Mouse (Mus musculus): ENCODE results near the gene Panx1. TPM values are rescaled to one million over a fixed set of nuclear protein-coding genes. Genes with fewer than 3 reads are reported as not detected.

The Panx1 gene
- polyA plus RNA-seq, 1 experiment, result 18.5 TPM

DNA sequence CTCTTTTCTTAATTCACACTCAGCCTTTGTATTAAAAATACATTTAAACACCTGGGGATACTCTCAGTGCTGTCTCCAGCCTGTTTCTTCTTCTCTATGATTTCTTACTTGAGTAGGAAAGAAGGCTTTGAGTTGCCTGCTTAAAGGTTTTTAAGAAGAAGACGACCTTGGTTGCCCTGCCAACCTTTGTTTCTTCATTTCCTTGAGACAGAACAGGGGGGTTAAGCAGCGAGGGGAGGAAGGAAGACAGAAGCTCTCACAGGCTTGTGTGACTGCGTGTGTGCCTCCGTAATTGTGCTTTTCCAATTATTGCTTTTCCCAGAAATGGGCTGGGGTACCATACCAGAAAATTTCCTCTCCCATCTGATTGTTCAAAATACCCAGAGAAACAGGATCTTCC, 78.5 kb downstream of the Panx1 start:
- H3K27ac ChIP-seq (ENCODE audit: insufficient read depth, low read length), result no peak overlapping the region
- H3K4me3 ChIP-seq (replicated peaks; ENCODE audit: insufficient read depth, low read depth, low read length), result no peak overlapping the region
- no peaks in the 10 kb centered on the region for H3K4me1 ChIP-seq (ENCODE audit: control insufficient read depth, insufficient read depth, low read length)
- no peaks in the 10 kb centered on the region; the same call in 1 of the 2 replicates for H3K27me3 ChIP-seq (ENCODE audit: control insufficient read depth, insufficient read depth, low read length)
- WGBS, result 51% methylated on average over 4 of the region's 4 CpGs
- TF ChIP-seq POLR2A (IDR thresholded peaks at IDR 0.05; ENCODE audit: borderline replicate concordance, insufficient read depth, low read length), result no peak
- no peak for TF ChIP-seq CTCF (IDR thresholded peaks at IDR 0.05; ENCODE audit: borderline replicate concordance, insufficient read depth, low read depth, low read length)
- DNase-seq, result no peak

DNA sequence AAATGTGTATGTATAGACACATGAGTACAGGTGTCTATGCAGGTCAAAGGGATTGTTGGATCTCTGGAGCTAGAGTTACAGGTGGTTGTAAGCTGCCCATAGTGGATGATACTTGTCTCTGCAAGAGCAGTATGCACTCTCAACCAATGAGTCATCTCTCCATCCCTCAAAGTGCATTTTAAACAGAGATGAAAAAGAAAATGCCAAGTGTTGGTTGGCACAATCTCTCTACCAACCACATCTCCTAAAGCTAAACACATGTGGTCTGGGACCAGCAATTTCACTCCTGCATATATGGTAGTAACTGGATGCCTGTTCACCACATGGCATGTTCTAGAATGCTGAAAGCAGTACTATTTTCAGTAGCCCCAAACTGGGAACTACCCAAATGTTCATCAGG, 79.9 kb downstream of the Panx1 start:
- Histone ChIP-seq H3K4me1 (ENCODE audit: control insufficient read depth, insufficient read depth, low read length) (no peaks in the 10 kb centered on the region), H3K27me3 (ENCODE audit: control insufficient read depth, insufficient read depth, low read length) (no peaks in the 10 kb centered on the region; the same call in 1 of the 2 replicates), H3K4me3 (replicated peaks; ENCODE audit: insufficient read depth, low read depth, low read length) (no peak overlapping the region), H3K27ac (ENCODE audit: insufficient read depth, low read length) (no peak overlapping the region)
- DNase-seq, result no peak
- no peak for TF ChIP-seq POLR2A (IDR thresholded peaks at IDR 0.05; ENCODE audit: borderline replicate concordance, insufficient read depth, low read length)
- no peak for TF ChIP-seq CTCF (IDR thresholded peaks at IDR 0.05; ENCODE audit: borderline replicate concordance, insufficient read depth, low read depth, low read length)

DNA sequence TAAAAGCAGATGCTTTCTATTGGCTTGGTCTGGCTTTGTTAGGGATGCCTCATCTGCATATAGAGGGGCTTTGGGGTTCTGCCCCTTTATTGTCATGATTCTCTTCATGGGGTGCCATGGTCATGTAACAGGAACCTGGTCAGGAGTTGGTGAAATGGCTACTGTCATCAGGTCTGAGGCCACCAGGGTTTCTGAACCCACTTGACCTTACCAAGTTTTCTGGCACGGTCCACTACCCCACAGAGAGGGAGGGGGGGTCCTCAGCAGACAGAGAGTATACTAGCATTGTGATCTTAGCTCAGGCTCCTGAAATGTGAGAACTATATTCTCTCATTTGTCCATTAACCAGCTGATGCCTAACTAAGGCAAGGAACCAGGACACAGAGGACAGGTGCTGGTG, 82.5 kb downstream of the Panx1 start:
- Histone ChIP-seq H3K27ac (ENCODE audit: insufficient read depth, low read length) (no peak overlapping the region), H3K4me3 (replicated peaks; ENCODE audit: insufficient read depth, low read depth, low read length) (no peak overlapping the region), H3K4me1 (ENCODE audit: control insufficient read depth, insufficient read depth, low read length) (no peaks in the 10 kb centered on the region), H3K27me3 (ENCODE audit: control insufficient read depth, insufficient read depth, low read length) (no peaks in the 10 kb centered on the region; the same call in 1 of the 2 replicates)
- 69% methylated on average over 1 of the region's 1 CpGs for WGBS
- DNase-seq, result no peak
- TF ChIP-seq POLR2A (IDR thresholded peaks at IDR 0.05; ENCODE audit: borderline replicate concordance, insufficient read depth, low read length) (no peak), CTCF (IDR thresholded peaks at IDR 0.05; ENCODE audit: borderline replicate concordance, insufficient read depth, low read depth, low read length) (no peak)

- no peak for DNase-seq
- no peak overlapping the region for H3K4me3 ChIP-seq (replicated peaks; ENCODE audit: insufficient read depth, low read depth, low read length)
- no peak overlapping the region for H3K27ac ChIP-seq (ENCODE audit: insufficient read depth, low read length)
- 67% methylated on average over 1 of the region's 1 CpGs for WGBS
- TF ChIP-seq CTCF (IDR thresholded peaks at IDR 0.05; ENCODE audit: borderline replicate concordance, insufficient read depth, low read depth, low read length) (no peak), POLR2A (IDR thresholded peaks at IDR 0.05; ENCODE audit: borderline replicate concordance, insufficient read depth, low read length) (no peak)
- no peaks in the 10 kb centered on the region for H3K4me1 ChIP-seq (ENCODE audit: control insufficient read depth, insufficient read depth, low read length)
- no peaks in the 10 kb centered on the region for H3K27me3 ChIP-seq (ENCODE audit: control insufficient read depth, insufficient read depth, low read length)
Observed at GRCm38 (mm10) chr9:14954659-14955058, 90.6 kb downstream of the Panx1 start.

Other genes starting within 250 kb of the Panx1 start
- 2.5 and 2.8 TPM in 2 replicates for gene Gpr83, start 185.3 kb downstream of the Panx1 start, polyA plus RNA-seq (2012; rRNA removed)
- not detected in 2 replicates for gene Izumo1r, start 141.5 kb downstream of the Panx1 start, polyA plus RNA-seq (2012; rRNA removed)
- gene Hephl1, start 66.6 kb upstream of the Panx1 start, polyA plus RNA-seq (2012; rRNA removed), result not detected in 2 replicates
- 9.8 and 12.7 TPM in 2 replicates for gene Vstm5, start 193.6 kb upstream of the Panx1 start, polyA plus RNA-seq (2012; rRNA removed)
- gene Med17, start 234.5 kb upstream of the Panx1 start, polyA plus RNA-seq (2012; rRNA removed), result 38.4 and 40.7 TPM in 2 replicates

All from cerebellum, adult 2 months (tissue).